Mouse (Mus musculus): ENCODE results near the gene 0610012G03Rik. TPM values are rescaled to one million over a fixed set of nuclear protein-coding genes. Genes with fewer than 3 reads are reported as not detected.

The 0610012G03Rik gene
- polyA plus RNA-seq, 1 experiment from 2014 or later: 93.5 TPM

- DNase-seq (ENCODE audit: low spot score) (no peak), ATAC-seq (ENCODE audit: low read depth) (no peak)
- Histone ChIP-seq H3K9me3 (ENCODE audit: control insufficient read depth, low read length) (peaks cover 6% of the 10 kb centered on the region; the same call in 1 of the 2 replicates), H3K4me3 (ENCODE audit: low read depth, low read length) (peak overlapping the region; percentile 35), H3K27ac (replicated peaks; ENCODE audit: low read depth, low read length) (no peak overlapping the region), H3K36me3 (ENCODE audit: control insufficient read depth, insufficient read depth, low read length) (no peaks in the 10 kb centered on the region), H3K4me1 (ENCODE audit: control insufficient read depth, insufficient read depth, low read length) (0 out of 2 replicates have a peak, but pooled peaks cover 4% of the 10 kb centered on the region), H3K4me2 (ENCODE audit: low read depth, low read length) (peak overlapping the region; percentile 95), H3K27me3 (replicated peaks; ENCODE audit: control insufficient read depth, insufficient read depth, low read length) (peaks cover 44% of the 10 kb centered on the region), H3K9ac (ENCODE audit: low read depth, low read length) (peak overlapping the region; percentile 36; the same call in 1 of the 2 replicates)
- 5% methylated on average over 33 of the region's 36 CpGs for WGBS
Measured at GRCm38 (mm10) chr16:31935091-31935979, 13.0 kb downstream of the 0610012G03Rik start.

GRCm38 (mm10) chr16:31934550-31935010 is 13.7 kb downstream of the 0610012G03Rik start:
- DNase-seq (ENCODE audit: low spot score) (no peak), ATAC-seq (ENCODE audit: low read depth) (no peak)
- Histone ChIP-seq H3K9ac (ENCODE audit: low read depth, low read length) (no peak overlapping the region), H3K27ac (replicated peaks; ENCODE audit: low read depth, low read length) (no peak overlapping the region), H3K36me3 (ENCODE audit: control insufficient read depth, insufficient read depth, low read length) (no peaks in the 10 kb centered on the region), H3K4me2 (ENCODE audit: low read depth, low read length) (peak overlapping the region; percentile 95), H3K27me3 (replicated peaks; ENCODE audit: control insufficient read depth, insufficient read depth, low read length) (peaks cover 44% of the 10 kb centered on the region), H3K4me1 (ENCODE audit: control insufficient read depth, insufficient read depth, low read length) (0 out of 2 replicates have a peak, but pooled peaks cover 4% of the 10 kb centered on the region), H3K9me3 (ENCODE audit: control insufficient read depth, low read length) (peaks cover 6% of the 10 kb centered on the region; the same call in 1 of the 2 replicates), H3K4me3 (ENCODE audit: low read depth, low read length) (peak overlapping the region; percentile 35)
- WGBS: 18% methylated on average over 13 of the region's 13 CpGs

DNA sequence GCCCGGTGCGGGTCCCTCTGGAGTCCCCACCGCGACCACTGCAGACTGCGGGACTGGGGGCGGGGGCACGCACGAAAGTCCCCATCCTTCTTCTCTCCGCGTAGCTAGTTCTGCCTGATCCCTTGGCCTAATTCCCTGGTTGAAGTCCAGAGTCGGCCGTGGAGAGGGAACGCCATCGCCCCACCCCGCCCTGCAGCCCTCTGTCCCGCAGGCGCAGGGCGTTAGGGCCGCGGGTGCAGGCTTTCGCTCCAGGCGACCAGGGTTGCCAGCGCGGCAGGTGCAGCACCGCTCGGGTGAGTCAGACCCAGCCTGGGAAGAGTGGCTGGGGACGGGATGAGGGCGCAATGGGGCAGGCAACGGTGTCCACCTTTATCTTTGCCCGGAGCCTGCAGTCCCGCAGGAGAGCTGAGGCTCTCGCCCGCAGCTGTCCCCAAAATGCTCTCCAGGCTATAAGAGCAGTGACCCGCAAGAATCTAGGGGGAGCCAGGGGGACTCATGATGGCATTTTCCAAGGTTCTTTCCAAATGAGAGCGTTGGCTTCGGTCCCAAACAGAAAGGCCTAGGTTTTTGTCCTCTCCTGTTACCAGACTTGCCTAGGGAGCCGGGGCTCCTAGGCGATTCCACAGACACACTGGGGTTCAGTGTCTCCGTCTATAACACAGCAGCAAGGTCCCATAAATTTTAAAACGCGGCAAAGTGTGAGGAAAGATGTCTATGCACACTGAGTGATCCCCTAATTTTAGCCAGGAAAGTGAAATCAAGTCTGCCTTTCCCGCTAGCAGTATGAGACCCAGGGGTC is 14.3 kb downstream of the 0610012G03Rik start, which contains the start of gene Pigz:
Gene Pigz (plus strand): TSS at position 101 of the 799 bp plus-strand sequence.
- ATAC-seq (ENCODE audit: low read depth): peak; percentile 15; the same call in 1 of the 2 replicates
- 8% methylated on average over 42 of the region's 42 CpGs for WGBS
- H3K27ac ChIP-seq (replicated peaks; ENCODE audit: low read depth, low read length): no peak within 1 kb of the TSS; the same call in 1 of the 2 replicates

GRCm38 (mm10) chr16:31932840-31933697 is 15.2 kb downstream of the 0610012G03Rik start:
- Histone ChIP-seq H3K27ac (replicated peaks; ENCODE audit: low read depth, low read length) (no peak overlapping the region; the same call in 1 of the 2 replicates), H3K4me3 (ENCODE audit: low read depth, low read length) (peak overlapping the region; percentile 56), H3K27me3 (replicated peaks; ENCODE audit: control insufficient read depth, insufficient read depth, low read length) (peaks cover 44% of the 10 kb centered on the region), H3K4me1 (ENCODE audit: control insufficient read depth, insufficient read depth, low read length) (0 out of 2 replicates have a peak, but pooled peaks cover 4% of the 10 kb centered on the region), H3K36me3 (ENCODE audit: control insufficient read depth, insufficient read depth, low read length) (no peaks in the 10 kb centered on the region), H3K9ac (ENCODE audit: low read depth, low read length) (peak overlapping the region; percentile 65), H3K9me3 (ENCODE audit: control insufficient read depth, low read length) (peaks cover 6% of the 10 kb centered on the region; the same call in 1 of the 2 replicates), H3K4me2 (ENCODE audit: low read depth, low read length) (peak overlapping the region; percentile 95)
- DNase-seq (ENCODE audit: low spot score): peak; percentile 97
- WGBS: 2% methylated on average over 40 of the region's 50 CpGs
- ATAC-seq (ENCODE audit: low read depth): peak; percentile 97

More for the DNA sequence above, 14.3 kb downstream of the 0610012G03Rik start, which contains the start of gene Pigz:
- Histone ChIP-seq H3K4me3 (ENCODE audit: low read depth, low read length) (peak within 1 kb of the TSS; percentile 56), H3K27me3 (replicated peaks; ENCODE audit: control insufficient read depth, insufficient read depth, low read length) (peaks cover 44% of the 10 kb centered on the region), H3K36me3 (ENCODE audit: control insufficient read depth, insufficient read depth, low read length) (no peaks in the 10 kb centered on the region), H3K9ac (ENCODE audit: low read depth, low read length) (peak within 1 kb of the TSS; percentile 65), H3K4me1 (ENCODE audit: control insufficient read depth, insufficient read depth, low read length) (0 out of 2 replicates have a peak, but pooled peaks cover 4% of the 10 kb centered on the region), H3K9me3 (ENCODE audit: control insufficient read depth, low read length) (peaks cover 6% of the 10 kb centered on the region; the same call in 1 of the 2 replicates), H3K4me2 (ENCODE audit: low read depth, low read length) (peak within 1 kb of the TSS; percentile 95)
- DNase-seq (ENCODE audit: low spot score): peak; percentile 26

DNA sequence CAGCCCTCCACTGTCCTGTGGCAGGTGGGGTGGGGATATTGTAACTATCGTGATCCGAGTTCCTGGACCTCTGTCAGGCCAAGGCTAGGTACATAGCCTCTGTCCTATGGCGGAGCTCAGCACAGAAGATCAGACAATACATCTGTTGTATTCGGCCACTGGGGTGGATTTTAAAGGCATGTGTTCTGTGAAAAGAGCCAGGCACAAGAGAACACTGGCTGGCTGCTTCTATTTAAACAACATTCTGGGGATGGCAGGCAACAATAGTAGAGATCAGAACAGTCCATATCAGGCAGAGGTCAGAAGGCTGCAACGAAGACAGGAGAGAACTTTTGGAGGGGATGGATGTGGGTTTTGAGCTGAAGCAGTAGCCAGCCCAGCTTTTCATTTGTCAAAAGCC is 16.0 kb downstream of the 0610012G03Rik start:
- peaks cover 44% of the 10 kb centered on the region for H3K27me3 ChIP-seq (replicated peaks; ENCODE audit: control insufficient read depth, insufficient read depth, low read length)
- no peaks in the 10 kb centered on the region for H3K36me3 ChIP-seq (ENCODE audit: control insufficient read depth, insufficient read depth, low read length)
- H3K9me3 ChIP-seq (ENCODE audit: control insufficient read depth, low read length): peaks cover 6% of the 10 kb centered on the region; the same call in 1 of the 2 replicates
- no peak for DNase-seq (ENCODE audit: low spot score)
- H3K4me1 ChIP-seq (ENCODE audit: control insufficient read depth, insufficient read depth, low read length): 0 out of 2 replicates have a peak, but pooled peaks cover 4% of the 10 kb centered on the region
- H3K4me2 ChIP-seq (ENCODE audit: low read depth, low read length): peak overlapping the region; percentile 95; the same call in 1 of the 2 replicates
- H3K9ac ChIP-seq (ENCODE audit: low read depth, low read length): no peak overlapping the region
- no peak overlapping the region for H3K4me3 ChIP-seq (ENCODE audit: low read depth, low read length)
- no peak for ATAC-seq (ENCODE audit: low read depth)
- no peak overlapping the region for H3K27ac ChIP-seq (replicated peaks; ENCODE audit: low read depth, low read length)
- WGBS: 59% methylated on average over 5 of the region's 5 CpGs

DNA sequence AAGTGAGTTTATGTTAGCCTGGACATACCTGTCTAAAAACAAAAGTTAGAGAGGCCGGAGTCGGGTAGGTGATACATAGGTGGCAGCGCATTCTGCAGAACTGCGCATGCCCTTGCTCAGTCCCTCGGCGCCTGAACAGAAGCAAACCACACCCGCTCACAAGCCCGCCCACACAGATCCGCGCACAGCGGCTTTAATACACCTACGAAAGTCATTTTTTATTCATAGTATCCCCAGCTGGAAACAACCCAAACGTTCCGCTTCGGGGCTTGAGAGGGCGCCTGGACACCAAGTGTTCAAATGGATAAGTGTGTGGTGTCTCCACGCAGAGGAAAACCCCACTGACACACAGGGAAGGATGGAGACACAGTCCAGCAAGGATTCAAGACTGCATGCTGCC is 17.0 kb downstream of the 0610012G03Rik start:
- Histone ChIP-seq H3K9me3 (ENCODE audit: control insufficient read depth, low read length) (0 out of 2 replicates have a peak, but pooled peaks cover under 1% of the 10 kb centered on the region), H3K4me1 (ENCODE audit: control insufficient read depth, insufficient read depth, low read length) (0 out of 2 replicates have a peak, but pooled peaks cover 4% of the 10 kb centered on the region), H3K27ac (replicated peaks; ENCODE audit: low read depth, low read length) (no peak overlapping the region), H3K36me3 (ENCODE audit: control insufficient read depth, insufficient read depth, low read length) (no peaks in the 10 kb centered on the region), H3K4me3 (ENCODE audit: low read depth, low read length) (no peak overlapping the region), H3K27me3 (replicated peaks; ENCODE audit: control insufficient read depth, insufficient read depth, low read length) (peaks cover 42% of the 10 kb centered on the region), H3K4me2 (ENCODE audit: low read depth, low read length) (no peak overlapping the region), H3K9ac (ENCODE audit: low read depth, low read length) (no peak overlapping the region)
- ATAC-seq (ENCODE audit: low read depth) (no peak), DNase-seq (ENCODE audit: low spot score) (no peak)
- WGBS: 48% methylated on average over 17 of the region's 17 CpGs

DNA sequence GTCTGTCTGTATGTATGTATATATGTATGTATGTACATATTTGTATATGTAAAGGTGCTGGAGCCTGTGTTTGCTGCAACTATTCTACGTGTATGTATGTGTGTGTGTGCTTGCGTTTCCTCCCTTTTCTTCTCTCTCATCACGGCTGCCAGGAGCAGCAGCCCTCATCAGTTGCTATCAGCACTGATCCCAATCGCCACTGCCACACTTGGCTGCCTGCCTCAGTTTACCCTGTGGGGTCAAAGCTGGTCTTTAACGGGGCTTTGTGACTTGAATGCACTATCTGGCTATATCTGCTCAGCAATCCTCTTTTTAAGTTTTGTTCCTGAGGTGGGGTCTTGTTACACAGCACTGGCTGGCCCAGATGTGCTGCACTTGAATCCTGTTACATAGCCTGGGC is 20.9 kb downstream of the 0610012G03Rik start:
- Histone ChIP-seq H3K4me2 (ENCODE audit: low read depth, low read length) (no peak overlapping the region), H3K36me3 (ENCODE audit: control insufficient read depth, insufficient read depth, low read length) (no peaks in the 10 kb centered on the region), H3K27ac (replicated peaks; ENCODE audit: low read depth, low read length) (no peak overlapping the region), H3K27me3 (replicated peaks; ENCODE audit: control insufficient read depth, insufficient read depth, low read length) (peaks cover 7% of the 10 kb centered on the region; the same call in 1 of the 2 replicates), H3K9ac (ENCODE audit: low read depth, low read length) (no peak overlapping the region), H3K4me3 (ENCODE audit: low read depth, low read length) (no peak overlapping the region), H3K9me3 (ENCODE audit: control insufficient read depth, low read length) (no peaks in the 10 kb centered on the region), H3K4me1 (ENCODE audit: control insufficient read depth, insufficient read depth, low read length) (no peaks in the 10 kb centered on the region)
- 81% methylated on average over 5 of the region's 5 CpGs for WGBS
- no peak for ATAC-seq (ENCODE audit: low read depth)
- no peak for DNase-seq (ENCODE audit: low spot score)
